Mouse (Mus musculus): ENCODE data around the gene Slco1a5.
"Not testable (repeated sequence)": the region's sequence is repeated elsewhere in the genome, so short reads cannot be mapped to it uniquely, and the experiment has no call there.

Slco1a5 gene

DNA sequence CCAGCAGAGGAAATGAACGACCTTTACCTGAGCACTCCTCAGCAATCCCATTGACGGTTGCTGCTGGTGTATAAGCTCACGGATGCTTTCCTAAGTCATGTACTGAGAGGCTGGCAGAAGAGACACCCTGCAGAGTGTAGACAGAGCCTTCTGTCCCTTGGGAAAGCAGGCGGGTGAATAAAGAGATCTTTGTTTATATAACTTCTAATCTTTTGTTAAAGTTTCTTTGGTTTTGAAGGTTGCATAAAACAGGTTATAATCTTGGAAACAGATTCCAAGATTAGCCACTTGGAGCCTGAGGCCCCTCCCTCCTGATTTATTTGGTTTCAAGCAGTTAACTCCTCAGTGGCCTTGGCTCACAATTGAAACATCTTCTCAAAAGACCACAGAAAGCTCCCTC lies at the start of gene Slco1a5:
TSS of gene Slco1a5 (minus strand) at position 101 of the 400 bp plus-strand sequence.
- DNase-seq: no peak

DNA sequence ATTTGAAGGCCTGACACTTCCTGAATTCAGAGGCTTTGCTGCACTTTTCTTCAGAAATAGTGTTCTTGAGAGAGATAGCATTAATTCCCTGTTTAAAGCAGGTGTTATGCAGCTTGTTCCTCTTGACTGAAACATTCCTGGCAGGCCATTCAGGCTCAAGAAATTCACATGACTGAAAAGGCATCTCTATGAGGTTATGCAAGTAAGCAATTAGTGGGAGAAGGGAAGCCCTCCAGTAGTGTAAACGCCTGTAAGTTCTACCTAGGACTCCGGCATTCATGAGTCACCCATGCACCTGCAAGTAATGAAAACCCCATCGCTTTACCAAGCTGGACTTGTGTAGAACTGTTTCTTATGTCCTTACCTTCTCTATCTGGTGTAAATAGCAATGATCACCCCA lies 46.8 kb upstream of the Slco1a5 start:
- DNase-seq: no peak

DNA sequence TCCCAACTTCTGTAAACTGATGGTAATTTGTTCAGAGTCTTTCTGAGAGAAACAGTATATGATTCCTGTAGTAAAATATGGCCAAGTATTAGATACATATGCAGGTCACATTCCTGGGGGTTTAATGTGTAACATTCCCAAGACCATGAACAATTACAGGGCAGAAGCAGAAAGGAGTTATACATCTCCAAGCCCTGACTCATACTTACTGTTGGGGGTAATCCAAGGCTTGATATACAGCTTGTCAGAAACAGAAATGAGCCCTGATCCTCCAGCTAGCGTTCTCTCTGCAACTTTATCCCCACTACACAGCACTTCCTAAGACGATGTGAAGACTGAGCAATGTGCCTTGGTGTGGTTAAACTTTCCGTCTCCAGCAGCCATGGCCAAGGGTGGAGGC lies 44.8 kb upstream of the Slco1a5 start:
- no peak for DNase-seq

DNA sequence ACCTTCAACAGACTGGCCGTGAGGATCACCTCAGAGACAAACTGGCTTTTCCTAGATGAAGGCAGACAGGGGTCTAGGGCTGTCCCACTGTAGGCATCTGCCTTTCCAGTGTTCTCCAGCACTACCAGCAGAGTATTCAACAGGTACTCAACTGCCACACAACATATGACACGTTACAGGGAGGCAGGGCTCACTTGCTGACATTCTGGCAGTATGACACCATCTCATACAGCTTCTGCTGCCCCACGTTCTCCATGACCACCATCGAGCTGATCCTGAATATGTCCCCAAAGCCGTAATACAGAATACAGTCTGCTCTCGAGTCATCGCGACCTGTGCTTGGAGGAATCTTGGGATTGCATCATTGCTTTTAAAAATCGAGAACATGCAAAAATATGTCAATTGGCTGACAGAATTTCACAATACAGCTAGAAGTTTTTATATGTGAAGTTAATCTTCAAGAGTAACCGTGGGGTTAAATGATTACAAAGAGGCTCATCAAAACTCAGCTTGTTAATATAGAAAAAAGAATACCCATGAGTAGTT lies 43.8 kb upstream of the Slco1a5 start:
- no peak for DNase-seq

DNA sequence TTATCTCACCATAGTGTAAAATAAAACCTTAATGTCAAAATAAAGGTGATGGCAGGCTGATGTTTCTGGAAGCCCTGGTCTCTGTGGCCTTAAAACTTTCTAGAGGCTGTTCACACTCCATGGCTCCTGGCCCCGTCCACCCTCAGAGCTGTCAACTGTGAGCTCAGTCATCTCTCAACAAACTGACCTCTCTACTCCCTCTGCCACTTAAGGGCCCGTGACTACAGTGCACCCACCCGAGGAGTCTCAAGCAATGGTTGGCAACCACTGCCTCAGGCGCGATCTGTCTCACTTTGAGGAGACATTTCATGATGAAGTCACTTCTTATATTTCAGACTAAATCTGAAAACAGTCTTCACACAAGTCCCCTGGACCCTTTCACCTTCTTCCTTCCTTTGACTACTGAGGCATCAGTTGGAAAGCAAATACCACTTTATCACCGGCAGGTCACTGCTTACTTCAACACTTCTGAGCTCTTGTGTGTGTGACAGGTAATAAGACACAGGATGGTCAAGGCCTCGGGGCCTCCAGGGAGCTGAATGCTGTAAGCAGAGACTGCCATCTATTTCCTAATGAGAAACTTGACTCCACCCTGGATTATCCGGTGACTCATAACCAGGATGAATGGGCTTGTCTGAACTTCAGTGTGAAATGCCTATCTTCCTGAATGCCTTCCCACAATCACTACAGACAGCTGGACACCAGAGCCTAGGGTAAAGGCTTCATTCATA lies 43.1 kb upstream of the Slco1a5 start:
- no peak for DNase-seq

DNA sequence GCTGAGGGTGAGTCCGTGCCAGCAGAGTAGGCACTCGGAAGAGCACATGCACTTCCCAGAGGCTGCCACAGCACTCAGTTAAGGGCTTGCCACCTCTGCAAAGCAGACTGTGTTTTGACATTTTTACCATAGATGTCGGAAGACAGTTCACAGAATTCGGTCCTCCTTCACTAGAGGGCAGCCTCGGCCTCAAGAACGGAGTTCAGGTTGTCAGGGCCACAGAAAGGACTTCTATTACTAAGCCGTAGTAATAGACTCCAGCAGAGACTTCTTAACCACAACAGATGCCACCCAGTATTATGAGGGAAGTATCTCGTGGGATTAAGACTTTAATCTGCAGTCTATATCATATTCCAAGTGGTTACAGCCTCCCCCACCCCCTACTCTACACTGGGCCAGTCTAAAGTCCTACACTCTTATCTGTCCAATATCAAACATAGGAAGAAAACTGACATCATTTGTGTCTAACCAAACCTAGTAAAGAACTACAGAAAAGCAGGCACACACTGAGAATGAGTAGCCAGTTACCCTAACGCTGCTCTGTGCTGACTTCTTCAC lies 40.3 kb upstream of the Slco1a5 start:
- peak; percentile 33 for DNase-seq

DNA sequence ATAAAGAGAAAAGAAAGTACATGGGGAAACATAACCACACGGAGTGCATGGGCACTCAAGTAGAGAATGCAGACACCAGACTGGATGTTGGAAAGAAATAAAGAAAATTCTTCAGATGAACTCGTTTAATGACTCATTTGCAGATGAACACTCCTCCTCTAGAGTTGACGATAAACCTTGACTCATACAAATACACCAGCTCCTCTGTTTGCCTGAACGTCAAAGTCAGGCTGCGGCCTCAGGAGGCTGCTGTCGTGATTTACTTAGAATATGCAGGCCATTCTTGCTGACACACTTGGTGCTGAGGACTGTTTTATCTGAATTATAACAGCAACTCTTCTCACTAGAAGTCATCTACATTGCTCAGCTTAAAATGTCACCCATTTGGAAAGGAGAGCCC lies 39.3 kb upstream of the Slco1a5 start:
- DNase-seq: no peak

DNA sequence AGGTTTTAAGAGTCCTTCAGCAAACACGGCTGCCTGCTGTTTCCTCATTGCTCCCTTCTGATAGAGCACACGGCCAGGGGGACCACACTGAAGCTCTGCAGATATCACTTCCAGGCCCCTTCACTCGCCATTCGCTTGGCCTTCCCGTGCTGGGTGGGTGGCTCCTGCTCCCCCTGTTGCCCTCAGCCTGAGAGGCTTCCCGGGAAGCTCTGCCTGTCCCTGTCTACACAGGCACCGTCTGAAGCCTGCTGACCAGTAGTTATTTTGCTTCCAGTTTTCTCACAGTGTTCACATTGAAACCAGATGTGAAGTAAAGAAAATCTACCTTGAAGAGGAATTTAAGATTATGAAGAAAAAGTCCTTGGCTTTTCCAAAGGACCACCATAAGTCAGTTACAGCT lies 34.3 kb upstream of the Slco1a5 start:
- no peak for DNase-seq

DNA sequence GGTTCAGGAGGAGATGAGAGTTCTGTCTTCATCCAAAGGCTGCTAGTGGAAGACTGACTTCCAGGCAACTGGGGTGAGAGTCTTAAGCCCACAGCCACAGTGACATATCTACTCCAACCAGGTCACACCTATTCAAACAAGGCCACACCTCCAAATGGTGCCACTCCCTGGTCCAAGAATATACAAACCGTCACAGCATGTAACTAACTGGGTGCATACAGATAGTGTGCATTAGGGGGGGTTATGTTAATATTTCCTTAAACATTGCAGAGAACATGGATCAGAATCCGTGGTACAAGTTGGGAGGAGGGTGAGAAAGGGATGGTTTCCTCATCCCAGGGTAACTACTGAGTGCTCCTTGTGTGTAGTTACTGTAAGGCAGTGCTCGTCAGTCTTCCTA lies 29.3 kb upstream of the Slco1a5 start:
- not testable (repeated sequence) for DNase-seq

DNA sequence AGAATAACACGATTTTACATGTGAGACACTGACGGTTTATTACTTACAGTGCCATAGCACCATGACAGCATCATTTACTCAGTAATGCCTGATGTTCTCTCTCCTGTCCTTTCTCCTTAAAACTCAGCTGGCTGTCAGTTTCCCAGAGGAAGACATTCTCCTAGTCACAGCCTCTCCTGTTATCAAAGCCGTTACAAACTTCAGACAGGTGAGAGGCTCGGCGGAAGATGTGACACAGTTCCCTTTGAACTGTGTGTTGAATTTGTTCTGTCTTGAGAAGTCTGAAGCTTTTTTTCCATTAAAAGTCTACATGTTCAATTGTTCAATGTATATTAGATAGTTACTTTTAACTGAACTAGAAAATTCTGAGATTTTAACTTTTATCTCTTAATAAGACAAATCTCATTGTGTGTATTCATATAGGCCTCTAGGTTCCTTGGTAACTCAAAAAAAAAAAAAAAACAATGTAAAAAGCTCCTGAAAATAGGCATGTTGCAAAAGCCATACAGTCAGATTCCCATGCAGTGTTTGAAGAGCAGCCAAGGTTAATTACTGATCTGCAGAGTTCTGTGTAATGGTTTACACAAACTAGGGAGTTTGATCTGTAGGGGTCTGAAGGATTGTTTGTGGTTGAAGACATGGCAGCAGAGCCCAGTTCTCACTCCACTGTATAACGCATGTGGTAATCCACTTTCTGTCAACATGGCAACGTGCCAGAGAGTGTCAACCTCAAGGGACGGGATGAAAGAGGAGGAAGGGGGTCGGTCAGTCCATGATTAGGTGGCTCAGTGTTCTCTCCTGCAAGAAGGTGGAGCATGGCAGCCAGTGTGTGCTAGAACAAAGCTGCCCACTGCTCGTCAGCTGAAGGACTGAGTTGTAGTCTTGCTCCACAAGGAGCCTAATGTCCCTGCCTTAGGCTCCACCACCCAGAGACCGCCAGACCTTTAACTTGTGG lies 24.9 kb upstream of the Slco1a5 start:
- DNase-seq: no peak

DNA sequence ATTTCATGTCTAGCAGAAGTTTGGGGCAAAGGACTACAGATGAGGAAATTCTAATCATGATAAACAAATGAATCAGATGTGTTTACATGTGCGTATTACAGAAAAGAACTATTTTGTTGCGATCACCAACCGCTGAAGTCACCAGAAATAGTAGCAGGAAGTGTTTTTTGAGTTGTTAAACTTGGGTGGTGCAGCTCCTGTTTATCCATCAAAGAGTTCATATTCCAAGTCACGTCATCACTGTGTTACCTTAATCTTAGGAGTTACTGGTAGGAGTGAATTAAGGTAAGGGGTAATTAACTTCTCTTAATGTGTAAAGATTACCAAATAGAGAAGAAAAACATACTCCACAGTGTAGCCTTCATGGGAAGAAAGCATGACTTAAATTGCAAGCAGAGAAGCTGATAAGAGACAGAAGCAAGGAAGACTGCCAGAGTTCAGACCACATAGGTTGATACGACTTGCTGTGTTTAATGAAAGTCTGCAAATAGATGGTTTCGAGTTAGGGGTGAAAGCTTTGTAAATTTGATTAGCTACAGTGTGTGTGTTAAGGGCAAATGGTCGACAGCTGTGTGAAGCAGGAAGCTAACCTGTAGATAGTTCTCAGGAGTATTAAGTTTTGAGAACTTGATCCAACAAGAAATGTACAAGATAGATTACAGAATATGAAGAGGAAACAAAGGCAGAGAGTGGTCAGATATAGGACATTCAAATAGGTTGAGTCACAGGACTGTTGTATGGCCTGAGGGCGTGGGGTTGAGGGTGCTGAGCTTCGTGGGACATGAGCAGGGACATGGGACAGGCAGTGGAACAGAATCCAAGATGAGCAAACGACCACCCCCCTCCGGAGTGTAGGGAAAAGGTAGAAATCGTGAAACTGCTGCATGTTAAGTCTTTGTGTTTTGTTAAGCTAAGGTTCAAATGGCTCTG lies 23.7 kb upstream of the Slco1a5 start:
- no peak for DNase-seq

DNA sequence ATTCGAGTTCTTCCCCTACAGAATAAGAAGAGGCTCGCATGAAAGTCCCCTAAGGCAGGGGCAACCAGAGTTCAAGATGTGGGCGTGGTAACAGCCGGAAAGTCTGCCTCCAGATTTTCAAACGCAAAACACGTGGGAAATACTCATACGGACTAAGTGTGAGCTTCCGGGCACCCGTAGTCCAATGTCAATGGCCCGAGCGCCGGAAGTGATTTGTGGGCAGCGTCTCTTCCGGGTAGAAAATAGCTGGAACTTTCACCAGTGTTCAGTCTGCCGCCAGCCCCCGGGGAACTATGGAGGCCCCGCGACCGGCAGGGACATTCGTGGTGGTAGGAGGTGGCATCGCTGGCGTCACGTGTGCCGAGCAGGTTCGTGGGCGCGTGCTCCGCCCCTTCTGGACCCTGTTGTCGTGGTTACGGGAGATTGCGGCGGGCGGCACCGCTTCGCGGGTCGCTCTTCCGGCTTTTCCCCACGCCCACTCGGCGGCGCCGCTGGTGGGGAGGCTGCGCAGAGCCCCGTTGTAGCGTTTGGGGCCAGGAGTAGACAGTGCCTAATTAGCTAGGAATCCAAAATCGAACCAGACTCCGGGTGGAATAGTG lies 22.8 kb upstream of the Slco1a5 start, which contains the start of gene Pyroxd1:
TSS of gene Pyroxd1 (plus strand) at position 215 of the 599 bp plus-strand sequence.
- peak; percentile 91 for DNase-seq

DNA sequence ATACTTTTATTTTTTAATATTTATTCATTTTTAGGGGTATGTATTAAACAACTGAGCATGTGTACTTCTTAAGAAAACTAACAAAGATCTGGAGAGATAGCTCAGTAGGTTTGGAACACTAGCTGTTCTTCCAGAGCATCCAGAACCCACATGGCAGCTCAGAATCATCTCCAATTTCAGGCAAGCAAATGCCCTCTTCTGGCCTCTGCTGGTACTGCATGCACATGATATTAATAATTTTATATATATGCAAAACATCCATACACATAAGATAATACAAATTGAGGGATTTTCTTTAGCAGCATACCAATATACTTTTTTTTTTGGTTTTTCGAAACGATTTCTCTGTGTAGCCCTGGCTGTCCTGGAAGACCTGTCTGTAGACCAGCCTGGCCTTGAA lies 20.8 kb upstream of the Slco1a5 start:
- peak; percentile 74 for DNase-seq

DNA sequence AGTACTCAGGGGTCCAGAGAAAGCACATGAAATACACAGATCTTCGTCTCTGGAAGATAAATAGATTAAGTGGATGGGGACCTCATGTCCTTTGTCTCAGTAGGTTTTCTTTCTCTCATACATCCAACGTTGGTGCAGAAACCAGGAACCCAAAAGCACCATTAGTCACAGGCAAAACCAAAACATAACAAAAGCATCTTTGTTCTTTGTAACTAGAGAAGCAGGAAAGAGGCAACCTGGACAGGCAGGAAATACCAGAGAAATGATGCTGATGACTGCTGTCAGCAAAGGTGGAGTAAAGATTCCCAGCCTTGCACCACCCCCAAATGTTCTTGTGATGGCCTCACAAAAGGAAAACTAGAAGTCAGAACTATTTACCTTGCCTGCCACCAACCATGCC lies 16.8 kb upstream of the Slco1a5 start:
- DNase-seq: no peak

DNA sequence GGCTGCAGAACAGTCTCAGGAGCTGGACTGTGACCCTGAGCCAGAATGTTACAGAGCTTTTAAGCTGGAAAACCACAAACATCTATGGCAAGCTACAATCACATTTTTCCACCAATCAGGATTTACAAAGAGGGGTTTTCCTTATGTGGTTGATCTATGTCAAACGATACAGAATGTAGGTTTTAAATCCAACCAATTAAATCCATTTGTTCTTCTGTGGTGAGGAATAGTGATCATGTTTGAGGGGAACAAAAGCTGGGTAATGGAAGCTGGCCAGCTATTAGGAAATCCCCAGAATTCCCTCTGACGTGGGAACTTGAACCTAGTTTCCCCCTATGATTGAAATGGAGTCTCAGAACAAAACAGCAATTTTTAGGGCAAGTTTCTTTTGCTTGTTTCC lies 16.2 kb upstream of the Slco1a5 start:
- DNase-seq: no peak

DNA sequence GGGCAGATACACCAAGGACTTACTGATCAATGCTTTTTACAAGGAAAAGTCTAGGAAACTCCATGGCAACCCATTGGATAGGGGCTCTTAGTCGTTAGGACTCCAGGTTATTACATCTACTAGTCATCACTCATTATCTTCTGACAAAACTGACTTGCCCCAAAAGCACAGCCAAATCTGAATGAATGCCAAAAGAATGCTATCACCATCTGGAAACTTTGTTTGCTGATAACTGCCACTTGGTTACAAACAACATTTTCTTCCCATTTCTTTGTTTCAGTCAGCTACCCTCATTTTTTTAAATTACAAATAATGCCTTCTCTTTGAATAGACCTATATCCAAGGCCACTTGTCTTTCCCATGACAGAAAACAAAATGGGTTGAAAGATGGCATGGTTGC lies 6.4 kb upstream of the Slco1a5 start:
- DNase-seq: no peak

DNA sequence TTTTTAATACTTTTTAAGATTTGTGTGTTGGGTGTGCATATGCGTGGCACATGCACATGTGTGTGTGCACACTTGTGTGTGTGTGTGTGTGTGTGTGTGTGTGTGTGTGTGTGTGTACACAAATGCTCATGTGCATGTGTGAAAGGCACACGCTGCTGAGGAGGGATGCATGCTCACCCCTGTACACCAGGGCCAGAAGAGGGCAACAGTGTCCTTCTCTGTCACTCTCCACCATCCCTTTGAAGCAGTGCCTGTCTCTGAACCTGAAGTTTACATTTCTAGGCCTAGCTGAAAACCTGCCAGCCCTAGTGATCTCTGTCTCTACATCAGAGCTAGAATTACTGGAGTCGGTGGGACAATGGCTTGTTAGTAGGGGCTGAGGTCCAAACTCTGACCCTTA lies 3.8 kb upstream of the Slco1a5 start:
- DNase-seq: no peak

DNA sequence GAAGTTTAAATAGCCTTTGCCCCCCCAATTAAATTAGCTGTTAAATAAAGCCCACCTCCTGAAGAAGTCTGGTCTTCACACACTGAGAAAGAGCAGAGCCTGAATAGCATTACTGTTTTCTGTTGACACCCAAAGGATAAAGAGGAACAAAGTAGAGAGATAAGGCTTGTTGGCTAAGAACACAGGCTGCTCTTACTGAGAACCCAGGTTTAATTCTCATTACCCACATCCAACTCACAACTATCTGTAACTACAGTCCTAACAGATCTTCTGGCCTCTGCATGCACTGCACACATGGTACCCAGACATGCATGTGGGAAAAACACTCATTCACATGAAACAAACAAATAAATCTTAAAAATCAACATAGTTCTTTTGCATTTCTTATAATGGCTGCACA lies 5.7 kb downstream of the Slco1a5 start:
- no peak for DNase-seq

DNA sequence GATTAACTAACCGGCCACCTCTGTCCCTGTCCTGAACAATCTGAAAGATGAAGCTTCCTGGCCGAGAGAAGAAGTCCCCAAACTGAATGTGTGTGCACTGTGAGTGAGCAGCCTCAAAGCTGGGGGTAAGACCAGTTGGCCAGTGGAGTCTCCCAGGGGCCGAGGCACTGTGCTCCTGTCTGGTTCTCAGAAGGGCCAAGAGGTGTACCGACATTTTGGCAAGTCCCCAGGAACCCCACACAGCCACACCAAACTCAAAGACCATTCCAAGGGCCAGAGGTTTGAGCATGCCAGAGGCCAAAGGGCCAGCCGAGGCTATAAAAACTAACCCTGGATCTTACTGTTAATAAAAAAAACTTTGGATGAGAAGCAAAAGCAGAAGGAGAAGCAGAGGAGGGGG lies 8.5 kb downstream of the Slco1a5 start:
- DNase-seq: no peak

DNA sequence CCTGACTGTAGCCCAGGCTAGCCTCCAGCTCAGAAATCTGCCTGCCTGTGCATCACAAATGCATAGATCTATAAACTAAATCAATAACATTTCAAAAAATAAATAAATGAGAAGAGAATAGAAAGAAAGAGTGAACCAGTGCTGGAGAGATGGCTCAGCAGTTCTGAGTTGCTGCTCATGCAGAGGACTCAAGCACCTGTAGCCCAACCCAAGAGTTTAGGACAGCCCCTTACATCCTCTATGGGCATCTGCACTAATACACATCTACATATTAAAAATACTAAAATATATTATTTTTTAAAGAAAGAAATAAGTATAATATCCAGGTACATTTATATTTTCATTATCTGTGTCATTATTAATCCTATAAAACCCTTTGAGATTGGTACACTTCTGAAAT lies 17.7 kb downstream of the Slco1a5 start:
- DNase-seq: no peak

DNA sequence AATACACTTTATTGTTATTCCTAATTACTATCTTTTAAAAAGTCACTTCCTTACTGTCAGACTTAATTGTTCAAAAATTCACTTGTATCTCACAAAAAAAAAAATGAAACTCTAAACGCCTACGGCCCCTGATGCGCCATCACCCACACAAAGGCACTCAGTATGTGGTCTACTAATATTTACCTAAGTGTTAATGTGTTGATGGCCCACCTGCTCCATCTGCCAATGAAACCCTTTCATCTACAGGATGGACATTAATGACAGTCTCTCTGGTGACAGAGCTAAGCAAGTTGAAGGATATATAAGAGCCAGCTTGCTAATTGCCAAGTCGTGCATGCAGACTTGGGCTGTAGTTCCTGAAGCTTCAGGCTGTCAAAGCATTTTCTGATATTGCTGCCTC lies 24.7 kb downstream of the Slco1a5 start, which contains the start of gene Iapp:
TSS of gene Iapp (plus strand) at position 326 of the 400 bp plus-strand sequence.
- DNase-seq: no peak
